Mouse (Mus musculus) urinary bladder, postnatal 14 days (tissue): ENCODE measurements at regions not wholly inside any gene's neighbourhood (a gene's known extent, or its start where the extent isn't known, plus 50 kb on each side); places are given as distances from the start of the nearest gene placed in this dataset.
A peak's percentile ranks its signal among the peaks of the same experiment; 100 is the strongest.
"Not testable (repeated sequence)": the region's sequence is repeated elsewhere in the genome, so short reads cannot be mapped to it uniquely, and the experiment has no call there.

Experiments used
- DNase-seq: peaks from one replicate; pipeline ENCODE4 v3.0.0; 2021; ENCODE audit warnings: low spot score

GRCm38 (mm10) chr10:19297669-19298068, 58.7 kb upstream of the Olig3 start:
- DNase-seq, result peak; percentile 5

- DNase-seq, result no peak
These were observed 60.8 kb upstream of the Olig3 start for GRCm38 (mm10) chr10:19295388-19296013.

- DNase-seq, result no peak
These were observed 64.9 kb upstream of the Olig3 start for GRCm38 (mm10) chr10:19291474-19291873.

- DNase-seq, result not testable (repeated sequence)
These were observed 65.3 kb upstream of the Olig3 start for GRCm38 (mm10) chr10:19291039-19291438.

- DNase-seq, result no peak
These were observed 74.2 kb upstream of the Olig3 start for GRCm38 (mm10) chr10:19282166-19282565.

GRCm38 (mm10) chr10:19281021-19281420, 75.3 kb upstream of the Olig3 start:
- DNase-seq, result no peak

- DNase-seq, result no peak
These were observed 78.0 kb upstream of the Olig3 start for GRCm38 (mm10) chr10:19278189-19278842.

- no peak for DNase-seq
These were observed 79.1 kb upstream of the Olig3 start for GRCm38 (mm10) chr10:19277103-19277827.

GRCm38 (mm10) chr10:19274985-19275384, 81.3 kb upstream of the Olig3 start:
- DNase-seq, result no peak

GRCm38 (mm10) chr10:19269418-19269817, 86.9 kb upstream of the Olig3 start:
- DNase-seq, result no peak

GRCm38 (mm10) chr10:19268051-19268450, 88.3 kb upstream of the Olig3 start:
- DNase-seq, result no peak

- peak; percentile 40 for DNase-seq
These were observed 116.1 kb upstream of the Olig3 start for GRCm38 (mm10) chr10:19240102-19240759.

- DNase-seq, result no peak
These were observed 140.1 kb upstream of the Olig3 start for GRCm38 (mm10) chr10:19216240-19216639.

GRCm38 (mm10) chr10:19209751-19210150, 146.6 kb upstream of the Olig3 start:
- no peak for DNase-seq

- no peak for DNase-seq
These were observed 148.1 kb upstream of the Olig3 start for GRCm38 (mm10) chr10:19208101-19208722.

- no peak for DNase-seq
These were observed 148.8 kb upstream of the Olig3 start for GRCm38 (mm10) chr10:19207505-19207904.

- DNase-seq, result no peak
These were observed 156.0 kb upstream of the Olig3 start for GRCm38 (mm10) chr10:19200311-19200710.

GRCm38 (mm10) chr10:19195676-19196075, 160.7 kb upstream of the Olig3 start:
- DNase-seq, result no peak

- no peak for DNase-seq
These were observed 161.7 kb upstream of the Olig3 start for GRCm38 (mm10) chr10:19194646-19195045.

- no peak for DNase-seq
These were observed 163.2 kb upstream of the Olig3 start for GRCm38 (mm10) chr10:19192971-19193758.

GRCm38 (mm10) chr10:19192221-19192620, 164.1 kb upstream of the Olig3 start:
- peak; percentile 12 for DNase-seq
